ENCODE assay signal across 8 mouse cellular contexts in the genomic region with DNA sequence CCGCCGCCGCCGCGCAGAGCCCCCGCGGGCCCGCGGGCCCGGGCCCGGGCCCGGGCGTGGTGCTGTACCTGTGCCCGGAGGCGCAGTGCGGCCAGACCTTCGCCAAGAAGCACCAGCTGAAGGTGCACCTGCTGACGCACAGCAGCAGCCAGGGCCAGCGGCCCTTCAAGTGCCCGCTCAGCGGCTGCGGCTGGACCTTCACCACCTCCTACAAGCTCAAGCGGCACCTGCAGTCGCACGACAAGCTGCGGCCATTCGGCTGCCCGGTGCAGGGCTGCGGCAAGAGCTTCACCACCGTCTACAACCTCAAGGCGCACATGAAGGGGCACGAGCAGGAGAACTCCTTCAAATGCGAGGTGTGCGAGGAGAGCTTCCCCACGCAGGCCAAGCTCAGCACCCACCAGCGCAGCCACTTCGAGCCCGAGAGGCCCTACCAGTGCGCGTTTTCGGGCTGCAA. TPM values are rescaled to one million over a fixed set of nuclear protein-coding genes. Genes with fewer than 3 reads are reported as not detected.
DNase-seq lines count a peak whose midpoint lies in the region; ATAC-seq and TF ChIP-seq lines count a peak whose summit lies in the region.
"Not testable (repeated sequence)": the region's sequence is repeated elsewhere in the genome, so short reads cannot be mapped to it uniquely, and the experiment has no call there.

No protein-coding gene starts in this region.

- in situ Hi-C loops in Patski (cut with MboI; ENCODE audit: low pct_unique_long_range_greater_than_20kb): not testable (repeated sequence)

- H3K9ac ChIP-seq in forebrain, embryonic 12.5 days; heart, embryonic 14.5 days (ENCODE audit: low read length); hindbrain, postnatal 0 days (replicated peaks; ENCODE audit: low read length); limb, embryonic 13.5 days; lung, embryonic 15.5 days; midbrain, embryonic 15.5 days; stomach, embryonic 16.5 days (ENCODE audit: low read length): not testable (repeated sequence)

- not testable (repeated sequence) for H3K9me3 ChIP-seq in forebrain, embryonic 12.5 days; heart, embryonic 14.5 days (ENCODE audit: control insufficient read depth, low read length); hindbrain, postnatal 0 days (ENCODE audit: low read length); limb, embryonic 13.5 days; lung, embryonic 15.5 days; midbrain, embryonic 15.5 days; stomach, embryonic 16.5 days (replicated peaks; ENCODE audit: control insufficient read depth, low read length)

- not testable (repeated sequence) for TF ChIP-seq CTCF in Patski (IDR thresholded peaks at IDR 0.05); hindbrain, postnatal 0 days (IDR thresholded peaks at IDR 0.05; ENCODE audit: low read depth)

- H3K4me1 ChIP-seq in forebrain, embryonic 12.5 days; heart, embryonic 14.5 days (ENCODE audit: control insufficient read depth in 2 of 2, insufficient read depth in 2 of 2, low read length in 2 of 2); hindbrain, postnatal 0 days (ENCODE audit: insufficient read depth, low read length); limb, embryonic 13.5 days; lung, embryonic 15.5 days; midbrain, embryonic 15.5 days; stomach, embryonic 16.5 days (ENCODE audit: control insufficient read depth, insufficient read depth, low read length): not testable (repeated sequence)

- POLR2A ChIA-PET in Patski (lab: Charles Lee): not testable (repeated sequence)

- not testable (repeated sequence) for DNase-seq in Patski (ENCODE audit: low read depth, low spot score); hindbrain, postnatal 0 days (ENCODE audit: low spot score)

- no CpG with 5 or more reads among the region's 41 CpGs for WGBS in forebrain, embryonic 12.5 days
- WGBS in heart, embryonic 14.5 days: no CpG with 5 or more reads among the region's 41 CpGs
- WGBS in hindbrain, postnatal 0 days: no CpG with 5 or more reads among the region's 41 CpGs
- WGBS in limb, embryonic 13.5 days: no CpG with 5 or more reads among the region's 41 CpGs
- WGBS in lung, embryonic 15.5 days: no CpG with 5 or more reads among the region's 41 CpGs
- no CpG with 5 or more reads among the region's 41 CpGs for WGBS in midbrain, embryonic 15.5 days
- no CpG with 5 or more reads among the region's 41 CpGs for WGBS in stomach, embryonic 16.5 days

- H3K27ac ChIP-seq in forebrain, embryonic 12.5 days; heart, embryonic 14.5 days (replicated peaks in 1 of 2; ENCODE audit: control insufficient read depth in 1 of 2, insufficient read depth in 1 of 2, low read depth in 2 of 2, low read length in 2 of 2); hindbrain, postnatal 0 days; limb, embryonic 13.5 days; lung, embryonic 15.5 days; midbrain, embryonic 15.5 days; stomach, embryonic 16.5 days (ENCODE audit: low read length): not testable (repeated sequence)

- H3K27me3 ChIP-seq in Patski: peaks cover 19% of the 10 kb centered on the region
- H3K27me3 ChIP-seq in forebrain, embryonic 12.5 days; heart, embryonic 14.5 days (ENCODE audit: control insufficient read depth, insufficient read depth, low read length); hindbrain, postnatal 0 days (ENCODE audit: insufficient read depth, low read length); limb, embryonic 13.5 days; lung, embryonic 15.5 days; midbrain, embryonic 15.5 days (replicated peaks); stomach, embryonic 16.5 days (ENCODE audit: control insufficient read depth, insufficient read depth, low read length): not testable (repeated sequence)

- not testable (repeated sequence) for H3K36me3 ChIP-seq in forebrain, embryonic 12.5 days (replicated peaks); heart, embryonic 14.5 days (ENCODE audit: control insufficient read depth, insufficient read depth, low read length); hindbrain, postnatal 0 days (ENCODE audit: insufficient read depth, low read length); limb, embryonic 13.5 days; lung, embryonic 15.5 days; midbrain, embryonic 15.5 days (replicated peaks); stomach, embryonic 16.5 days (ENCODE audit: control insufficient read depth, insufficient read depth, low read length)

- ATAC-seq in Patski: peak; percentile 40
- peak; percentile 52 for ATAC-seq in forebrain, embryonic 12.5 days (ENCODE audit: low FRiP score)
- ATAC-seq in heart, embryonic 14.5 days (ENCODE audit: insufficient number of reproducible peaks, insufficient read depth, low FRiP score, low read depth): peak; percentile 27
- peak; percentile 65 for ATAC-seq in hindbrain, postnatal 0 days
- 0 out of 2 replicates have a peak, but pooled peaks have one; percentile 29 for ATAC-seq in limb, embryonic 13.5 days (ENCODE audit: low FRiP score, low read depth)
- peak; percentile 48; the same call in 1 of the 2 replicates for ATAC-seq in lung, embryonic 15.5 days (ENCODE audit: borderline replicate concordance, extremely low read depth, low FRiP score, low TSS enrichment)
- peak; percentile 45 for ATAC-seq in midbrain, embryonic 15.5 days (replicated peaks)
- peak; percentile 61; the same call in 1 of the 2 replicates for ATAC-seq in stomach, embryonic 16.5 days (ENCODE audit: insufficient read depth, low FRiP score)

- CTCF ChIA-PET in Patski (lab: Charles Lee): not testable (repeated sequence)

- H3K4me2 ChIP-seq in forebrain, embryonic 12.5 days; heart, embryonic 14.5 days (ENCODE audit: low read length); hindbrain, postnatal 0 days (ENCODE audit: low read depth, low read length); limb, embryonic 13.5 days (replicated peaks); lung, embryonic 15.5 days; midbrain, embryonic 15.5 days; stomach, embryonic 16.5 days (ENCODE audit: low read depth, low read length): not testable (repeated sequence)

- not testable (repeated sequence) for H3K4me3 ChIP-seq in forebrain, embryonic 12.5 days (replicated peaks); heart, embryonic 14.5 days (ENCODE audit: control insufficient read depth in 1 of 2, insufficient read depth in 1 of 2, low read depth in 1 of 2, low read length in 2 of 2); lung, embryonic 15.5 days; midbrain, embryonic 15.5 days; stomach, embryonic 16.5 days (replicated peaks; ENCODE audit: low read length)
- H3K4me3 ChIP-seq in hindbrain, postnatal 0 days (ENCODE audit: low read length): peak overlapping the region; percentile 18; the same call in 1 of the 2 replicates
- H3K4me3 ChIP-seq in limb, embryonic 13.5 days: 0 out of 2 replicates have a peak overlapping the region, but pooled peaks have one; percentile 29

RNA-seq across cellular contexts. Expression of a gene that starts 1.3 kb away (rescaled TPM):
- 7.0 TPM for polyA plus RNA-seq in Patski (2021)
- 1.7 TPM in 2 replicates for polyA plus RNA-seq in forebrain, embryonic 12.5 days (2016; fragmentation: Nextera tagmentation; extraction: Ambion mirVana)
- polyA plus RNA-seq in heart, embryonic 14.5 days (2014; fragmentation: Nextera tagmentation; extraction: Ambion mirVana): 0.98 and 1.4 TPM in 2 replicates
- 24.2 and 24.7 TPM in 2 replicates for total RNA-seq in hindbrain, postnatal 0 days (2014; rRNA removed)
- polyA plus RNA-seq in hindbrain, postnatal 0 days (2015; fragmentation: Nextera tagmentation; extraction: Ambion mirVana): 1.6 and 1.8 TPM in 2 replicates
- polyA plus RNA-seq in limb, embryonic 13.5 days (2015; fragmentation: Nextera tagmentation; extraction: Ambion mirVana): 1.7 and 1.8 TPM in 2 replicates
- polyA plus RNA-seq in lung, embryonic 15.5 days (2015; fragmentation: Nextera tagmentation; extraction: Ambion mirVana): 1.4 and 1.8 TPM in 2 replicates
- 1.6 and 1.9 TPM in 2 replicates for polyA plus RNA-seq in midbrain, embryonic 15.5 days (2015; fragmentation: Nextera tagmentation; extraction: Ambion mirVana)
- 1.1 and 1.2 TPM in 2 replicates for polyA plus RNA-seq in stomach, embryonic 16.5 days (2015; fragmentation: Nextera tagmentation; extraction: Ambion mirVana)
